Mouse (Mus musculus) bone marrow macrophage, adult 2 months (primary cell): ENCODE data around the gene Nfkbid.

Experiments
- CTCF ChIP-seq: IDR thresholded peaks from 2 replicates; pipeline ENCODE4 v1.5.1; 2012; ENCODE audit warnings: low read depth, mild to moderate bottlenecking, low read length, moderate library complexity
- POLR2A ChIP-seq: IDR thresholded peaks from 2 replicates; pipeline ENCODE4 v1.6.1; 2012; ENCODE audit warnings: mild to moderate bottlenecking, low read depth, low read length, borderline replicate concordance

GRCm38 (mm10) chr7:30399671-30400070 is 21.9 kb upstream of the Nfkbid start:
- TF ChIP-seq POLR2A (no peak), CTCF (no peak)
